Mouse (Mus musculus): ENCODE measurements around the gene Rps7.

The Rps7 gene

GRCm38 (mm10) chr12:28614401-28614800 is 21.4 kb downstream of the Rps7 start:
- no peak for DNase-seq

- no peak for DNase-seq
These were observed 23.4 kb downstream of the Rps7 start for GRCm38 (mm10) chr12:28612391-28612790.

- DNase-seq = no peak
These were observed 28.0 kb downstream of the Rps7 start for GRCm38 (mm10) chr12:28607546-28608305.

- no peak for DNase-seq
These were observed 32.3 kb downstream of the Rps7 start for GRCm38 (mm10) chr12:28603494-28603893.

GRCm38 (mm10) chr12:28602259-28602658 is 33.5 kb downstream of the Rps7 start:
- no peak for DNase-seq

- DNase-seq = no peak
These were observed 37.2 kb downstream of the Rps7 start for GRCm38 (mm10) chr12:28598526-28598991.

GRCm38 (mm10) chr12:28598110-28598509 is 37.6 kb downstream of the Rps7 start:
- DNase-seq = no peak

- no peak for DNase-seq
These were observed 38.1 kb downstream of the Rps7 start for GRCm38 (mm10) chr12:28597699-28598098.

- no peak for DNase-seq
These were observed 38.9 kb downstream of the Rps7 start for GRCm38 (mm10) chr12:28596851-28597250.

GRCm38 (mm10) chr12:28590428-28590827 is 45.3 kb downstream of the Rps7 start:
- DNase-seq = no peak

GRCm38 (mm10) chr12:28589090-28589868 is 46.5 kb downstream of the Rps7 start:
- peak; percentile 83 for DNase-seq

- DNase-seq = no peak
These were observed 47.8 kb downstream of the Rps7 start for GRCm38 (mm10) chr12:28587949-28588348.

GRCm38 (mm10) chr12:28584036-28584435 is 51.7 kb downstream of the Rps7 start:
- DNase-seq = no peak

GRCm38 (mm10) chr12:28582423-28582822 is 53.3 kb downstream of the Rps7 start, which contains the start of gene Allc:
Gene Allc (minus strand): TSS chr12:28582523.
- no peak for DNase-seq

Data from lung, postnatal 14 days (tissue).